Mouse (Mus musculus) liver, adult 2 months (tissue): ENCODE measurements at regions not wholly inside any gene's neighbourhood (a gene's known extent, or its start where the extent isn't known, plus 50 kb on each side); places are given as distances from the start of the nearest gene placed in this dataset.

Experiments
- DNase-seq: peaks from one replicate; pipeline ENCODE4 v3.0.0-alpha.2; 2011; ENCODE audit warnings: low read depth, low spot score; ENCODE audit errors: extremely low read depth
- H3K27ac ChIP-seq: fragments of 200-500 bp; replicated peaks from 2 replicates; pipeline ENCODE4 v1.5.1; 2012; ENCODE audit warnings: low read depth, mild to moderate bottlenecking, control low read depth, inconsistent platforms, low read length; ENCODE audit not compliant: insufficient read depth
- H3K27me3 ChIP-seq: fragments of 200-500 bp; 2 replicates; pipeline ENCODE4 v1.6.1; 2012; ENCODE audit warnings: mild to moderate bottlenecking, moderate library complexity, low read length, inconsistent platforms; ENCODE audit not compliant: control insufficient read depth, insufficient read depth
- H3K36me3 ChIP-seq: fragments of 200-500 bp; 2 replicates; pipeline ENCODE4 v1.6.1; 2012; ENCODE audit warnings: low read length, inconsistent platforms; ENCODE audit not compliant: control insufficient read depth, insufficient read depth
- H3K4me1 ChIP-seq: fragments of 200-500 bp; 2 replicates; pipeline ENCODE4 v1.6.1; 2011; ENCODE audit warnings: low read length; ENCODE audit not compliant: control insufficient read depth, insufficient read depth
- H3K4me3 ChIP-seq: fragments of 200-500 bp; 2 replicates; pipeline ENCODE4 v1.5.1; 2011; ENCODE audit warnings: low read depth, mild to moderate bottlenecking, control low read depth, low read length, moderate library complexity; ENCODE audit not compliant: insufficient read depth
- H3K79me2 ChIP-seq: fragments of 200-500 bp; 2 replicates; pipeline ENCODE4 v1.6.1; 2012; ENCODE audit warnings: inconsistent platforms, mild to moderate bottlenecking, low read length, moderate library complexity; ENCODE audit not compliant: control insufficient read depth, insufficient read depth
- H3K9ac ChIP-seq: fragments of 200-500 bp; 2 replicates; pipeline ENCODE4 v1.6.1; 2012; ENCODE audit warnings: low read depth, mild to moderate bottlenecking, control low read depth, inconsistent platforms, low read length
- CTCF ChIP-seq: fragments of 200-500 bp; IDR thresholded peaks from 2 replicates; pipeline ENCODE4 v1.5.1; 2011; ENCODE audit warnings: low read depth, low read length, control low read depth
- POLR2A ChIP-seq: fragments of 200-500 bp; IDR thresholded peaks from 2 replicates; pipeline ENCODE4 v1.6.1; 2011; ENCODE audit warnings: low read length, control low read depth; ENCODE audit not compliant: insufficient read depth; ENCODE audit errors: extremely low read depth
- WGBS: fragments of 180-500 bp; shearing (Covaris S2); methylation state at CpG from one replicate; pipeline ENCODE4 v1.1.7; 2018; 5-methylcytosine and 5-hydroxymethylcytosine counted together

DNA sequence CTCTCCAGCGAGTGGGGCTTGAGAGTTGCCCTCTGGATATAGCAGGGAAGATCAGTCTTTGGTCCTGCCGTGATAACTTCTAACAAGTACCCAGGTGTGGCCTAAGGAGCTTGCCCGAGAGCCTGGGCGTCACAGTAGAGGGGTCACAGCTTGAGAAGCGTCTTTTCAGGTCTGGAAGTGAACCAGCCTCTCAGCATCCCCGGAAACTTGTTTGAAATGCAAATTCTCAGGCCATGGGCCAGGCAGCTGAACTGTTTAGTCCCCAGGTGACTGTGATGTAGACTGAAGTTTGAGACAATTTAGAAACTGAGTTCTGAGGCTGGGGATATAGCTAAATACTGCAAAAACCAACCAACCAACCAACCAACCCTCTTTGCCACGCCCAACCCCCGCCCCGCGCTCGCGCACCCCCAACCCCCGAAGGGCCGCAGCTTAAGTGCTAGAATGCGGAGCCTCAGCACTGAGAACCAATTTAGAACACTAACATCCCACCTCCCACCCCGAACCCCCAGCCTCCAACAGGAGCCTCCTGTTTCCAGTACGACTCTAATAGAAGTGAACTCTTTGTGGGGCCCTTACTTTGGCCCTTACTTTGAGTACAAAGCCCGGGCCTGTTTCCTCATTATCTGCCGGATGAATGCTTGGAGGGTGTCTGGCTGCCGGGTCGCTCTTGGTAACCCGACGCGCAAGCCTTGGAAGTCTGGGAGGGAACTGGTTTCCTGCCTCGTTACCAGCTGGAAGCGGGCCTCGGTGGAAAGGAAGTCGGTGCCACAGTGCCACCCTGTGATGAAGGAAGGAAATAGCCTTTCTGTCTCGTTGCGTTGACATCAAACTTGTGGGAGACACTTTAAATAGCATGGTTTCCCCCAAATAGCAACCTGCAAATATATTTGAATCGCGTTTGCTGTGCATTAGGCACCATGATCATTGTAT is 68.1 kb upstream of the Slc1a4 start:
- H3K4me3 ChIP-seq: no peak overlapping the region
- H3K27ac ChIP-seq: no peak overlapping the region
- 23% methylated on average over 32 of the region's 32 CpGs for WGBS
- TF ChIP-seq CTCF: peak; percentile 94
- TF ChIP-seq POLR2A: no peak
- no peaks in the 10 kb centered on the region for H3K27me3 ChIP-seq
- H3K4me1 ChIP-seq: peaks cover 3% of the 10 kb centered on the region; the same call in 1 of the 2 replicates
- 0 out of 2 replicates have a peak overlapping the region, but pooled peaks have one; percentile 9 for H3K9ac ChIP-seq
- DNase-seq: peak; percentile 51
- no peaks in the 10 kb centered on the region for H3K79me2 ChIP-seq
- H3K36me3 ChIP-seq: no peaks in the 10 kb centered on the region

- Histone ChIP-seq H3K27me3 (no peaks in the 10 kb centered on the region), H3K27ac (no peak overlapping the region), H3K9ac (no peak overlapping the region), H3K4me1 (no peaks in the 10 kb centered on the region), H3K4me3 (no peak overlapping the region), H3K79me2 (no peaks in the 10 kb centered on the region), H3K36me3 (no peaks in the 10 kb centered on the region)
- TF ChIP-seq POLR2A: no peak
- TF ChIP-seq CTCF: no peak
- no peak for DNase-seq
- WGBS: 75% methylated on average over 3 of the region's 3 CpGs
Observed at GRCm38 (mm10) chr11:20403456-20403855, 70.9 kb upstream of the Slc1a4 start.

GRCm38 (mm10) chr11:20404476-20404875 is 72.0 kb upstream of the Slc1a4 start:
- no peak for TF ChIP-seq POLR2A
- Histone ChIP-seq H3K9ac (no peak overlapping the region), H3K36me3 (no peaks in the 10 kb centered on the region), H3K4me1 (no peaks in the 10 kb centered on the region), H3K4me3 (no peak overlapping the region), H3K27me3 (no peaks in the 10 kb centered on the region), H3K79me2 (no peaks in the 10 kb centered on the region), H3K27ac (no peak overlapping the region)
- 79% methylated on average over 5 of the region's 5 CpGs for WGBS
- no peak for DNase-seq

GRCm38 (mm10) chr11:20418141-20418540 is 85.6 kb upstream of the Slc1a4 start:
- TF ChIP-seq CTCF (no peak), POLR2A (no peak)

DNA sequence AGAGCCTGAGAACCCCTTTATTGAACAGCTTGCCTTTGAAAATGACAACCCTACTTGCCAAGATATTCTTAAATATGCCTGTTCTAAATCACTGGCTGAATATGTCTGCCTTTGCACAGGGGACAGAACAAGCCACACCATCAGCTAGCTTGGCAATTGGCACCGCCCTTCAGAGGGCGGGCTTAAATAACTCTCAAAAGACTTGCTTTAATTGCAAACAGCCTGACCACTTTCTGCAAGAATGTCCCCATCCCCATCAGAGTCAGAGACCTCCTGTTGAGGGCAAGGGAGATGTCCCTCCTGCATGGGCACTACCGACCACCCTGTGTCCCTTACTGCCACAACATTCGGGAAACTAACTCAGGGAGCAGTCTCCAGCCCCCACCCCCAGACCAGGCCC is 88.4 kb upstream of the Slc1a4 start:
- 84% methylated on average over 4 of the region's 4 CpGs for WGBS
- TF ChIP-seq POLR2A: no peak
- TF ChIP-seq CTCF: no peak
- no peak for DNase-seq
- H3K4me1 ChIP-seq: no peaks in the 10 kb centered on the region
- H3K9ac ChIP-seq: no peak overlapping the region
- H3K27me3 ChIP-seq: no peaks in the 10 kb centered on the region; the same call in 1 of the 2 replicates
- H3K36me3 ChIP-seq: no peaks in the 10 kb centered on the region
- no peak overlapping the region for H3K4me3 ChIP-seq
- no peak overlapping the region for H3K27ac ChIP-seq
- H3K79me2 ChIP-seq: no peaks in the 10 kb centered on the region

More at GRCm38 (mm10) chr11:20418141-20418540, 85.6 kb upstream of the Slc1a4 start:
- no peak overlapping the region for H3K4me3 ChIP-seq
- 80% methylated on average over 2 of the region's 2 CpGs for WGBS
- H3K79me2 ChIP-seq: no peaks in the 10 kb centered on the region
- no peak overlapping the region for H3K27ac ChIP-seq
- H3K36me3 ChIP-seq: no peaks in the 10 kb centered on the region
- H3K27me3 ChIP-seq: peaks cover 2% of the 10 kb centered on the region; the same call in 1 of the 2 replicates
- no peak for DNase-seq
- no peak overlapping the region for H3K9ac ChIP-seq
- no peaks in the 10 kb centered on the region for H3K4me1 ChIP-seq

GRCm38 (mm10) chr11:20436057-20436456 is 103.5 kb upstream of the Slc1a4 start:
- Histone ChIP-seq H3K4me1 (no peaks in the 10 kb centered on the region), H3K36me3 (no peaks in the 10 kb centered on the region), H3K79me2 (no peaks in the 10 kb centered on the region), H3K27ac (no peak overlapping the region), H3K27me3 (no peaks in the 10 kb centered on the region), H3K4me3 (no peak overlapping the region), H3K9ac (no peak overlapping the region)
- WGBS: 85% methylated on average over 9 of the region's 9 CpGs
- TF ChIP-seq POLR2A (no peak), CTCF (no peak)
- DNase-seq: no peak
